In the genomic region with DNA sequence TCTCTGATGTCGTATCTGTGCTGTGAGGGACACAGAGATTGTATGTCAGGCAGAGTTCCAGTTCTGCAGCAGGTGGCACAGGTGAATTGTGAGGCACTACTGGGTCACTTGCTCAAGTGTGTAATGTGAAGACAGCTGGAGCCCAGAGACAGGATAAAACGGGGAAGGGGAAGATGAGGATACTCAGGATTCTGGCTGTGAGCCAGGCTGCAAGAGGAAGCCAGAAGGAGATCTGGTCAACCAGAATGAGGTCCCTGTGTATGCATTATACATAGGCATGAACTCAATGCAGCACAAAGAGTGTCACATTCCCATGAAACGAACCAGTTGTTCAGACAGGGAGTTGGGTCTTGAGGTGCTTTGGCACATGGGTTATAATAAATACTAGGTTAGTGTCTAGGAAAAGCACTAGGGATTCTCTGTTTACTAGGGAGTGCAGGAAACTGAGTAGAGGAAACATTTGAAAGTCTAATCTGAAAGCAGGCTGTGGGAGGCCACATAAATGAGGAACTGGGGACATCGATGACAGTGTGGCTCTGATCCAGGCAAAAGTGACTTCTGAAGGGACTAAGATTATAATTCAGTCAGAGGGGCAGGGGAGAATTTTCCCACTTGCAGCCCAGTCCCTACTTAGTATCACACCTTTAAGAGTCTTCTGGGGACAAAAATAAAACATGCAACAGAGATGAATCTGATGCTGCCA, we compare ENCODE assay signal across 10 mouse cellular contexts.
DNase-seq lines count a peak whose midpoint lies in the region; ATAC-seq and TF ChIP-seq lines count a peak whose summit lies in the region.
"Had no signal": no experiment of that assay in that cellular context is flagged by ENCODE, and none has a peak within 500 bp of the region (broad histone marks: within the 10 kb centered on the region; RNA-seq: fewer than 3 reads in every experiment).

No protein-coding gene starts in this region.

- TF ChIP-seq EP300 in lung, postnatal 0 days (IDR thresholded peaks at IDR 0.05), result no peak

- WGBS in lung, postnatal 0 days, result 47% methylated on average over 4 of the region's 4 CpGs
- WGBS in heart, embryonic 16.5 days, result 35% methylated on average over 4 of the region's 4 CpGs
- WGBS in limb, embryonic 11.5 days, result 84% methylated on average over 4 of the region's 4 CpGs

- H3K4me1 ChIP-seq in lung, postnatal 0 days (ENCODE audit: insufficient read depth, low read depth, low read length), result no peaks in the 10 kb centered on the region; the same call in 1 of the 2 replicates
- peaks cover 15% of the 10 kb centered on the region for H3K4me1 ChIP-seq in heart, embryonic 16.5 days (ENCODE audit: control insufficient read depth, insufficient read depth, low read length)
- no peaks in the 10 kb centered on the region; the same call in 1 of the 2 replicates for H3K4me1 ChIP-seq in limb, embryonic 11.5 days (ENCODE audit: control insufficient read depth, insufficient read depth, low read length)

- no peaks in the 10 kb centered on the region for H3K36me3 ChIP-seq in lung, postnatal 0 days (ENCODE audit: insufficient read depth, low read length)
- H3K36me3 ChIP-seq in heart, embryonic 16.5 days (ENCODE audit: control insufficient read depth, insufficient read depth), result no peaks in the 10 kb centered on the region
- H3K36me3 ChIP-seq in limb, embryonic 11.5 days (ENCODE audit: control insufficient read depth, insufficient read depth, low read length), result no peaks in the 10 kb centered on the region
- H3K36me3 ChIP-seq: embryonic facial prominence, embryonic 15.5 days had no signal

- ATAC-seq in lung, postnatal 0 days, result no peak
- no peak for ATAC-seq in heart, embryonic 16.5 days (replicated peaks; ENCODE audit: extremely low read depth, insufficient read depth, low FRiP score)
- no peak for ATAC-seq in limb, embryonic 11.5 days (ENCODE audit: insufficient number of reproducible peaks, low FRiP score, low TSS enrichment, low read depth)
- ATAC-seq in frontal cortex, adult (ENCODE audit: low TSS enrichment), result no peak

- H3K4me2 ChIP-seq in lung, postnatal 0 days (replicated peaks; ENCODE audit: low read depth, low read length), result no peak overlapping the region
- H3K4me2 ChIP-seq in heart, embryonic 16.5 days (ENCODE audit: low read depth, low read length), result no peak overlapping the region
- H3K4me2 ChIP-seq in limb, embryonic 11.5 days (ENCODE audit: low read depth, severe bottlenecking), result no peak overlapping the region
- H3K4me2 ChIP-seq: embryonic facial prominence, embryonic 15.5 days had no signal

- no peak overlapping the region for H3K9ac ChIP-seq in lung, postnatal 0 days (replicated peaks; ENCODE audit: low read depth)
- H3K9ac ChIP-seq in heart, embryonic 16.5 days (ENCODE audit: low read length), result no peak overlapping the region
- no peak overlapping the region for H3K9ac ChIP-seq in limb, embryonic 11.5 days (ENCODE audit: low read length)
- H3K9ac ChIP-seq: embryonic facial prominence, embryonic 15.5 days had no signal

- H3K4me3 ChIP-seq in lung, postnatal 0 days (ENCODE audit: low read depth, low read length), result no peak overlapping the region
- H3K4me3 ChIP-seq in heart, embryonic 16.5 days (ENCODE audit: low read length), result no peak overlapping the region
- H3K4me3 ChIP-seq in limb, embryonic 11.5 days (ENCODE audit: low read depth, low read length), result no peak overlapping the region
- H3K4me3 ChIP-seq: embryonic facial prominence, embryonic 15.5 days had no signal

- H3K27ac ChIP-seq in lung, postnatal 0 days (ENCODE audit: low read length), result no peak overlapping the region
- peak overlapping the region; percentile 28; the same call in 1 of the 2 replicates for H3K27ac ChIP-seq in heart, embryonic 16.5 days (ENCODE audit: low read length)
- H3K27ac ChIP-seq in limb, embryonic 11.5 days (replicated peaks; ENCODE audit: low read depth, low read length), result 0 out of 2 replicates have a peak overlapping the region, but pooled peaks have one; percentile 8
- H3K27ac ChIP-seq: embryonic facial prominence, embryonic 15.5 days had no signal

- no peaks in the 10 kb centered on the region for H3K9me3 ChIP-seq in lung, postnatal 0 days (ENCODE audit: low read length)
- 0 out of 2 replicates have a peak, but pooled peaks cover 2% of the 10 kb centered on the region for H3K9me3 ChIP-seq in heart, embryonic 16.5 days (replicated peaks; ENCODE audit: control insufficient read depth, low read length)
- no peaks in the 10 kb centered on the region for H3K9me3 ChIP-seq in limb, embryonic 11.5 days (ENCODE audit: control insufficient read depth, low read length)
- H3K9me3 ChIP-seq: embryonic facial prominence, embryonic 15.5 days had no signal

- DNase-seq in lung, postnatal 0 days (ENCODE audit: low spot score), result peak; percentile 11
- DNase-seq in lung, adult 18-20 months, result no peak
- DNase-seq in heart, adult 18-20 months, result peak; percentile 7 to 12
- no peak for DNase-seq in limb, embryonic 11.5 days (ENCODE audit: low spot score)
- no peak for DNase-seq in layer of hippocampus, adult 11-12 months (ENCODE audit: low spot score)
- DNase-seq in thymus, postnatal 25 days, result no peak
- DNase-seq: cerebellum, adult 11 months had no signal

- no peaks in the 10 kb centered on the region for H3K27me3 ChIP-seq in lung, postnatal 0 days (replicated peaks; ENCODE audit: insufficient read depth, low read length)
- no peaks in the 10 kb centered on the region for H3K27me3 ChIP-seq in heart, embryonic 16.5 days (ENCODE audit: control insufficient read depth, insufficient read depth, low read length)
- H3K27me3 ChIP-seq in limb, embryonic 11.5 days (ENCODE audit: control insufficient read depth, insufficient read depth, low read length), result no peaks in the 10 kb centered on the region
- H3K27me3 ChIP-seq: embryonic facial prominence, embryonic 15.5 days had no signal

- TF ChIP-seq CTCF in lung, postnatal 0 days (IDR thresholded peaks at IDR 0.05), result no peak

Comparison
In these comparisons a context has a peak if more than half of its experiments do, and no peak if none do; other contexts are left out.
1. DNase-seq: peak in lung, postnatal 0 days (single experiment) and heart, adult 18-20 months (2 of 2); none in lung, adult 18-20 months (0 of 2), limb, embryonic 11.5 days (single experiment), layer of hippocampus, adult 11-12 months (single experiment) and thymus, postnatal 25 days (single experiment).